Mouse (Mus musculus) activated CD4-positive, CD25-positive, alpha-beta regulatory T cell (primary cell): ENCODE data around the gene Arid1b. TPM values are rescaled to one million over a fixed set of nuclear protein-coding genes. Genes with fewer than 3 reads are reported as not detected.

Source experiments
- polyA plus RNA-seq, 2 experiments: library from polyadenylated mRNA; unstranded; fragments of 100-300 nt; shearing (Covaris generic); gene quantifications; one replicate each; pipeline ENCODE4 v1.2.1; 2017

Arid1b gene
- polyA plus RNA-seq = 10 to 100 TPM; 19.9 to 35.1 TPM

GRCm38 (mm10) chr17:4993840-4994503 lies at the start of gene Arid1b:
TSS of gene Arid1b (plus strand) at chr17:4994332.

